Mouse (Mus musculus) liver, embryonic 15.5 days (tissue): Measurements from ENCODE around the gene Foxb2. TPM values are rescaled to one million over a fixed set of nuclear protein-coding genes. Genes with fewer than 3 reads are reported as not detected.
"Not testable (repeated sequence)": the region's sequence is repeated elsewhere in the genome, so short reads cannot be mapped to it uniquely, and the experiment has no call there.

Experiments used
- ATAC-seq: fragments of 200-750 bp; cut with Nextera tagmentation; 2 replicates; pipeline ENCODE4 v1.8.0; 2017; ENCODE audit warnings: moderate number of reproducible peaks, mild to moderate bottlenecking, moderate library complexity; ENCODE audit not compliant: insufficient read depth
- H3K27ac ChIP-seq: fragments of 300-500 bp; sonication (generic); replicated peaks from 2 replicates; pipeline ENCODE4 v1.5.1; 2015; ENCODE audit warnings: mild to moderate bottlenecking, inconsistent platforms
- H3K27me3 ChIP-seq: fragments of 300-500 bp; sonication (generic); 2 replicates; pipeline ENCODE4 v1.6.1; 2015; ENCODE audit warnings: mild to moderate bottlenecking, inconsistent platforms
- H3K36me3 ChIP-seq: fragments of 300-500 bp; sonication (generic); replicated peaks from 2 replicates; pipeline ENCODE4 v1.6.1; 2015; ENCODE audit warnings: moderate library complexity, mild to moderate bottlenecking, inconsistent platforms
- H3K4me1 ChIP-seq: fragments of 300-500 bp; sonication (generic); replicated peaks from 2 replicates; pipeline ENCODE4 v1.6.1; 2015; ENCODE audit warnings: inconsistent platforms
- H3K4me2 ChIP-seq: fragments of 300-500 bp; sonication (generic); 2 replicates; pipeline ENCODE4 v1.6.1; 2015; ENCODE audit warnings: moderate library complexity, mild to moderate bottlenecking, inconsistent platforms
- H3K4me3 ChIP-seq: fragments of 300-500 bp; sonication (generic); replicated peaks from 2 replicates; pipeline ENCODE4 v1.5.1; 2015; ENCODE audit warnings: mild to moderate bottlenecking, inconsistent platforms
- H3K9ac ChIP-seq: fragments of 300-500 bp; sonication (generic); 2 replicates; pipeline ENCODE4 v1.6.1; 2015; ENCODE audit warnings: moderate library complexity, mild to moderate bottlenecking, inconsistent platforms
- H3K9me3 ChIP-seq: fragments of 300-500 bp; sonication (generic); replicated peaks from 2 replicates; pipeline ENCODE4 v1.6.1; 2016; ENCODE audit warnings: inconsistent platforms
- WGBS: fragments of 180-500 bp; shearing (Covaris S2); methylation state at CpG from one replicate; pipeline ENCODE4 v1.1.7; 2015; ENCODE audit warnings: mixed read lengths; ENCODE audit not compliant: insufficient replicate concordance; 5-methylcytosine and 5-hydroxymethylcytosine counted together
- polyA plus RNA-seq: library from polyadenylated mRNA; unstranded; fragments of >200 nt; fragmentation: Nextera tagmentation; extraction: Ambion mirVana; gene quantifications from 2 replicates; pipeline ENCODE4 v1.2.1, GENCODE M21; 2015

Foxb2 gene
- polyA plus RNA-seq, 1 experiment from 2014 or later: not detected

GRCm38 (mm10) chr19:16871192-16871760 lies 2.3 kb downstream of the Foxb2 start:
- Histone ChIP-seq H3K4me1 (peaks cover 8% of the 10 kb centered on the region), H3K27me3 (peaks cover 93% of the 10 kb centered on the region), H3K9me3 (no peaks in the 10 kb centered on the region), H3K4me2 (no peak overlapping the region), H3K4me3 (no peak overlapping the region), H3K9ac (no peak overlapping the region), H3K27ac (no peak overlapping the region), H3K36me3 (no peaks in the 10 kb centered on the region)
- no peak for ATAC-seq
- under 1% methylated on average over 24 of the region's 24 CpGs for WGBS

DNA sequence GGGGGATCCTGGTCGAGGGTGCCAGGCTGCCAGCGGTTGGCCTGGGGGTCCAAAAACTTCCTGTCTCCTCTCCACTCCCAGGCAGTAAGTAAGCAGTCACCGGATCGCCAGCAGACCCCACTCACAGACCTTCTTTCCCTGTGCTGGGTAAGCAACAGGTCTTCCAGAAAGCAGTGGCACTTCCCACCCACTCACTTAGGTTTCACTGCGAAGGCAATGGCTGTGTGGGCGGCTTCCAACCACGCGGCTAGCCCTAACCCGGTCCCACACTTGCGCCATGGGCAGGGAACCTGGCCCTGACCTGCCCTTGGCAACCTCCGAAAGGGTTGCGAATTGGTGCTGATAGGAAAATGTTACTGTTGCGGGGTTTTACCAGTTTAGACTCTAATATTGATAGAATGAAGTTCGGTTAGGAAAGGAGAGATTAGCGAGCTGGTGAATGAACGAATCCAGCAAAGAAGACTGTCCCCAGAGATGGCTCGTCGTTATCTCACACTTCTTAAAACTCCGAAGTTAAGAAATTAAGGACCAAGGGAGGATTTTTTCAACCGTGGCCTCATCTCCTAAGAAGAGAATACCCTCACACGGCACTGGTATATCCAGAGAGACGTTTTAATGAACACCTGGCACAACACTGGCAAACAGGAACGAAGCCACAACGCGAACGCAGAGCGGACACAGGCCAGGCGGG lies 3.0 kb downstream of the Foxb2 start:
- H3K27ac ChIP-seq: no peak overlapping the region
- H3K4me3 ChIP-seq: no peak overlapping the region
- H3K9me3 ChIP-seq: no peaks in the 10 kb centered on the region
- ATAC-seq: no peak
- H3K4me2 ChIP-seq: no peak overlapping the region
- H3K9ac ChIP-seq: no peak overlapping the region
- peaks cover 87% of the 10 kb centered on the region for H3K27me3 ChIP-seq
- peaks cover 8% of the 10 kb centered on the region for H3K4me1 ChIP-seq
- WGBS: 2% methylated on average over 28 of the region's 28 CpGs
- no peaks in the 10 kb centered on the region for H3K36me3 ChIP-seq

DNA sequence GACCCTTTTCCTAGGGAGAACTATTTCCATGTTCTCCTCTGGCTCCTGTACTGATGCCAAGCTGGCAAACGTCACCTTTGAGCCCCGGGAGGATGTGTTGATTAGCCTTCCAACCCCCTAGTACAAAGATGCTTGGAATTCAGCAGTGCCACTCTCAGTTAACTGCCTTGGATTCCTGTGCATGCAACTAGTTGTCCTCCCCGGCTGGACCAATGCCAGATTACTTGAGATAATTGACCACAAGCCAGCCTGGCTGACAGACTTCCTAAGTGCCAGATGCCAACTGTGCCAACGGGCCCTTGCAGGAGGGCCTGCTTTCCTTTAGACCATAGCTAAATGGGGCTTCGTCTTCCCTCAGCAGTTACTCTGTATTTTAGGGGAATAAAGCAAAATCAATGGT lies 5.1 kb downstream of the Foxb2 start:
- WGBS: 24% methylated on average over 5 of the region's 5 CpGs

DNA sequence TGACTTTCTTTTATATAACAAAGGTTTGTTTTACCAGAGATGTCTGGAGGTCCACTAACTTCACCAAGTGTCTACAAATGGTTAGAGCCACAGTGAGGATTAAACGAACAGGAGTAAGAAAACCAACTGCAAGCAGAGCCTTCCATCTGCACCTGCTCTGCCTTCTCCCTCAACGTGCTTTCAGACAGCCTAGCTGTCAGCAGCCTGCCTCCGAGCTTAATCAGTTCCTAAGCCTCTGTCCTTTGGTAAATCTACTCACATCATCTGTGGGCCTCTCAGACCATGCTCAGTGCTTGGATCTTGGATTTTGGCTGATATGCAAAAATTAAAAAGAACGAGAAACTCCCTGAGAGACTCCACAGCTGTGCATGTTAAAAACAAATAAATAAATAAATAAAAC lies 15.0 kb downstream of the Foxb2 start:
- 41% methylated on average over 4 of the region's 4 CpGs for WGBS

More for the DNA sequence above, 5.1 kb downstream of the Foxb2 start:
- no peak for ATAC-seq
- Histone ChIP-seq H3K9me3 (no peaks in the 10 kb centered on the region), H3K4me2 (no peak overlapping the region), H3K4me1 (peaks cover 8% of the 10 kb centered on the region), H3K27me3 (peaks cover 66% of the 10 kb centered on the region), H3K27ac (no peak overlapping the region), H3K4me3 (no peak overlapping the region), H3K36me3 (no peaks in the 10 kb centered on the region), H3K9ac (no peak overlapping the region)

DNA sequence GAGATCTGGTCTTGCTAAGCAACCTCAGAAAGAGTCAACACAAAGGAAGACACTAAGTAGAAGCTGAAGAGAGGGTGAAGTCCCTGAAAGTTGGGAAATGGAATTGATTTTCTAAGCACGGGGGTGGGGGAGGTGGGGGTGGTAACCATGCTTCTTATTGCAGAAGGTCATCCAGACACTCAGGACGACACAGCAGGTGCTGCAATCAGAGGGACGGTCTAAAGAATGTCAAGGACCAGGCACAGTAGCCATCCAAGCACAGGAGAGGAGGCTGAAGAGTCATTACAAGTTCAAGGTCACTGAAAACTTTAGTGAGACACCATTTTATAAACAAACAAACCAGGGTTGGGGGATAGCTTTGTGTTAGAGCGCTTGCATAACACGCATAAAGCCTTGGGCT lies 16.9 kb downstream of the Foxb2 start:
- Histone ChIP-seq H3K27me3 (no peaks in the 10 kb centered on the region), H3K4me3 (no peak overlapping the region), H3K9me3 (no peaks in the 10 kb centered on the region), H3K9ac (no peak overlapping the region), H3K4me1 (no peaks in the 10 kb centered on the region), H3K4me2 (no peak overlapping the region), H3K36me3 (no peaks in the 10 kb centered on the region), H3K27ac (no peak overlapping the region)
- WGBS: 59% methylated on average over 5 of the region's 5 CpGs
- ATAC-seq: no peak

More for the DNA sequence above, 15.0 kb downstream of the Foxb2 start:
- no peaks in the 10 kb centered on the region for H3K36me3 ChIP-seq
- no peak overlapping the region for H3K27ac ChIP-seq
- H3K27me3 ChIP-seq: no peaks in the 10 kb centered on the region; the same call in 1 of the 2 replicates
- H3K9ac ChIP-seq: no peak overlapping the region
- H3K4me2 ChIP-seq: no peak overlapping the region
- H3K9me3 ChIP-seq: no peaks in the 10 kb centered on the region
- no peaks in the 10 kb centered on the region for H3K4me1 ChIP-seq
- no peak for ATAC-seq
- no peak overlapping the region for H3K4me3 ChIP-seq

DNA sequence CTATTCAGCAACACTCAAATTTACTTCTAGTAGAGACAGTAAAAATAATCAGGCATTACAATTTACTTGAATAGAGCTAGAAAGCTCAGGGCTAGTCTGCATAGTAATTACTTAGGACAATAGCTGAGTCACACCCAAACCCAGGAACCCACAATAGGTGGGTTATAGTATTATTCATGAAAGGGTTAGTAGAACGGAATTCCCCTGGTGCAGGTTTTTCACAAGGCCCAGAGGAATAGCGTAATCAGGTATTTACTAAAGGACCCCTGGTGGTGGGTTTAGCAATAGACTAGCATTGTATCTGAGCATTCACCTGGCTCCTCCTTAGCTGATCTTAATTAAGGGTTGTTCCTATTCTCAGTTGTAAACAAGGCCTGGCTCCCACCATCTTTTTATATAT lies 29.5 kb downstream of the Foxb2 start:
- H3K4me3 ChIP-seq, H3K4me2 ChIP-seq, ATAC-seq, H3K4me1 ChIP-seq, H3K9me3 ChIP-seq, H3K36me3 ChIP-seq, H3K27me3 ChIP-seq, H3K27ac ChIP-seq, H3K9ac ChIP-seq: not testable (repeated sequence)
- 72% methylated on average over 2 of the region's 2 CpGs for WGBS

- WGBS: 44% methylated on average over 9 of the region's 9 CpGs
- no peak overlapping the region for H3K9ac ChIP-seq
- no peak for ATAC-seq
Observed at GRCm38 (mm10) chr19:16841516-16842249, 31.9 kb downstream of the Foxb2 start.

GRCm38 (mm10) chr19:16841001-16841400 lies 32.6 kb downstream of the Foxb2 start:
- no peak overlapping the region for H3K27ac ChIP-seq
- H3K4me2 ChIP-seq: no peak overlapping the region
- no peaks in the 10 kb centered on the region for H3K36me3 ChIP-seq
- no peaks in the 10 kb centered on the region for H3K9me3 ChIP-seq
- no peak overlapping the region for H3K4me3 ChIP-seq
- no peak for ATAC-seq
- no peaks in the 10 kb centered on the region for H3K4me1 ChIP-seq
- H3K27me3 ChIP-seq: no peaks in the 10 kb centered on the region
- no peak overlapping the region for H3K9ac ChIP-seq
- WGBS: 72% methylated on average over 8 of the region's 8 CpGs

More at GRCm38 (mm10) chr19:16841516-16842249, 31.9 kb downstream of the Foxb2 start:
- Histone ChIP-seq H3K4me1 (no peaks in the 10 kb centered on the region), H3K4me2 (no peak overlapping the region), H3K27ac (no peak overlapping the region), H3K36me3 (no peaks in the 10 kb centered on the region), H3K4me3 (no peak overlapping the region), H3K9me3 (no peaks in the 10 kb centered on the region), H3K27me3 (no peaks in the 10 kb centered on the region)

DNA sequence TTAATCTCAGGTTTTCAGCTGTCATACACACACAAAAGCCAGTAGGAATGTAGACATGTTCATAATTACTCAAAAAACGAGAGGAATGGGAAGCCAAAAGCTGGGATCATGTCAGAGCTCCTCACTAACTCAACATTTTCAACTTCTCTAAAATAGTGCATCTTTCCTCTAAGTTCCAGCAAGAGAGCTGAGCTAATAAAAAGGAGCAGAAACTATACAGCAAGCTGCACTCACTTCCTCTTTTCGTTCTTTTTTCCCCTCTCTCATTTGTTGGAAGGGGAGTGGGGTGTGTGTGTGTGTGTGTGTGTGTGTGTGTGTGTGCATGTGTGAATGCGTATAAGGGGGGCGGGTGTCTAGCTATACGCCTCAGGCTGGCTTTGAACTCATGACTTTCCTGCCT lies 45.9 kb downstream of the Foxb2 start:
- Histone ChIP-seq H3K9me3 (no peaks in the 10 kb centered on the region), H3K9ac (no peak overlapping the region), H3K27ac (no peak overlapping the region), H3K4me2 (no peak overlapping the region), H3K36me3 (no peaks in the 10 kb centered on the region), H3K4me3 (no peak overlapping the region), H3K27me3 (no peaks in the 10 kb centered on the region), H3K4me1 (no peaks in the 10 kb centered on the region)
- WGBS: 29% methylated on average over 5 of the region's 5 CpGs
- ATAC-seq: no peak

DNA sequence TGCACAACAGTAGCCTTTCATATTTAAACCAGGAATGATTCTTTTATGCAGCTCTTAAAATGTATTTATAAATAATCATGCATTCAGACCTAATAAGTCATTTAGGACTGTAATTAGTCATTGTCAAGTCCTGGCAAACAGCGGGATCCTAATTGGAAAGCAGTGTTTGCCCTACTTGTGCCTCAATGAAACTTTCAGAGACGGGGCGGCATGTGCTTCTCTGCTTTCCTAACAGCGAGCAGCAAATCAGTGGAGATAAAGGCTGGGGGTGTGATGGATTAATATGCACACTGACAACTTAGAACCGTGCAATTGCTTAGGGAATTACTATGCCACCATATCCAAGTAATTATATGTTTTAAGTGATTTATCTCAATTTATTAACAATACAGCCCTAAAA lies 48.4 kb downstream of the Foxb2 start:
- H3K9ac ChIP-seq: no peak overlapping the region
- no peaks in the 10 kb centered on the region for H3K27me3 ChIP-seq
- no peaks in the 10 kb centered on the region for H3K4me1 ChIP-seq
- no peaks in the 10 kb centered on the region for H3K9me3 ChIP-seq
- no peak overlapping the region for H3K4me2 ChIP-seq
- ATAC-seq: no peak
- WGBS: 64% methylated on average over 5 of the region's 5 CpGs
- no peaks in the 10 kb centered on the region for H3K36me3 ChIP-seq
- H3K27ac ChIP-seq: no peak overlapping the region
- no peak overlapping the region for H3K4me3 ChIP-seq
